Mouse (Mus musculus) heart, adult 2 months (tissue): ENCODE results near the gene Rela.

Experiments used
- CTCF ChIP-seq: fragments of 200-600 bp; IDR thresholded peaks from 2 replicates; pipeline ENCODE4 v1.8.1; 2022; ENCODE audit warnings: antibody characterized with exemption, mild to moderate bottlenecking, moderate library complexity
- EP300 ChIP-seq: fragments of 200-500 bp; IDR thresholded peaks from 2 replicates; pipeline ENCODE4 v1.6.1; 2011; ENCODE audit warnings: low read depth, low read length, control low read depth; ENCODE audit not compliant: insufficient read depth
- POLR2A ChIP-seq: fragments of 200-500 bp; IDR thresholded peaks from 2 replicates; pipeline ENCODE4 v1.6.1; 2011; ENCODE audit warnings: mild to moderate bottlenecking, low read depth, low read length, control low read depth; ENCODE audit not compliant: insufficient read depth

GRCm38 (mm10) chr19:5692913-5693396 lies 55.7 kb downstream of the Rela start:
- TF ChIP-seq CTCF (no peak), POLR2A (peak; percentile 13; the same call in 1 of the 2 replicates), EP300 (no peak)
